Mouse (Mus musculus) cerebellum, postnatal 4 days (tissue): ENCODE measurements around the gene Klf9.

ENCODE experiments used
- DNase-seq, 2 experiments: peaks; one replicate each; pipeline ENCODE4 v3.0.0; 2022; ENCODE audit warnings: low spot score in 2 of 2, mixed read lengths in 1 of 2

The Klf9 gene

DNA sequence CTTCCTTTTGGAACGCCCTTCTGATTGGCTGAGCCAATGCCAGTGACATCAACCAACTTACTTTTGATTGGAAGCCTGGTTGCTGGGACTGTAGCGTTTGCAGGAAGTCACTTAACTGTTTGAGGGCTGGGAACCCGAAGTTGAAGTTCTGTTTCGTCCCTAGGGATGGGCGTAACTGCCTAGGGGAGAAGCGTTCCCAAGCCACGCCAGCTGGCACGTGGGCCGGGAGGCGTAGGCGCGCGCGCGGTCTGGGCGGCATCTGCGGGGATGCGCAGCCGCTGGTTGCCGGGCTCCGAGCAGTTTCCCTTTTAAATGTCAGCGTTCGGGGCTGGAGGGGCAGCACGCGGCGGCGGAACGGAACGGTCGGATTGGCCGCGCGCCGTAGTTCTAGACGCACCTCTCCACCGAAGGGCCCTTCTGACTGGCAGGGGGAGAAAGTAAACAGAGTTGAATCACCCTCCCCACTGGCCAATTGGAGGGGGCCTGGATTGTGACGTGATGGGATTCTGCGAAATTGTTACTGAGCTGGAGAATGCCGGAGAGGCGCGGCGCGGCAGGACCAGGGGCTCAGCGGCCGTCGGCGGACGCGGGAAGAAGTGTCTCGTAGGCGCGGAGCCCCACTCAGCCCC is at the start of gene Klf9:
Gene Klf9 (plus strand): TSS at position 538 of the 629 bp plus-strand sequence.
- peak; percentile 70 to 89 for DNase-seq

DNA sequence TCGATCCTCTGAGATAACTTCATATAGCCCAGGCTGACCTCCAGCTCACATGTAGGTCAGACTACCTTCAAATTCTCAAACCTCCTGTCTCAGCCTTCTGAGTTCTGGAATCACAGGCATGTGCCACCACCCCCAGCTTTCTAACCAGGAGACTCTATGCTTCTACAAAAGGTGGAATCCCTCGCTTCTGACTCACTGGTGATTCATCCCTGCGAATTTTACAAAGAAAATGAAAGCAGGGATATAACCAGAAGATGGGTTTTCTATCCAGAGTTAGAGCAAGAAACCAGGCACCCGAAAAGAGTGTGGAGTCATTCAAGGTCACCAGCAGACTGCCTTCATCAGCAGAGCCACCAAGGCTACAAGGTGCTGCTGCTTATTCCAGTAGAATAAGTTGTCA is 49.4 kb upstream of the Klf9 start:
- no peak for DNase-seq

DNA sequence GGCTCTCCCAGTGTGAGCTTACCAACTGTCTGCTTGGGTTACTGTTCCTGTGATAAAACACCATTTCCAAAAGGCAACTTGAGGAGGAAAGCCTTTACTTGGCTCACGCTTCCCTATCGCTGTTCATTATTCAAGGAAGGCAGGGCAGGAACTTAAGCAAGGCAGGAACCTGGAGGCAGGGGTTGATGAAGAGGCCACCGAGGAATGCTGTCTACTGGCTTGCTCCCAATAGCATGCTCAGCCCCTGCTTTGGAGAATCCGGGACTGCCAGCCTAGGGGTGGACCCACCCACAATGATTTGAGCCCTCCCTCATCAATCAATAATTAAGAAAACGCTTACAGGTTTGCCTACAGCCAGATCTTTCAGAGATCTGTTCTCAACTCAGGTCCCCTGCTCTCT is 47.5 kb upstream of the Klf9 start:
- DNase-seq: no peak

DNA sequence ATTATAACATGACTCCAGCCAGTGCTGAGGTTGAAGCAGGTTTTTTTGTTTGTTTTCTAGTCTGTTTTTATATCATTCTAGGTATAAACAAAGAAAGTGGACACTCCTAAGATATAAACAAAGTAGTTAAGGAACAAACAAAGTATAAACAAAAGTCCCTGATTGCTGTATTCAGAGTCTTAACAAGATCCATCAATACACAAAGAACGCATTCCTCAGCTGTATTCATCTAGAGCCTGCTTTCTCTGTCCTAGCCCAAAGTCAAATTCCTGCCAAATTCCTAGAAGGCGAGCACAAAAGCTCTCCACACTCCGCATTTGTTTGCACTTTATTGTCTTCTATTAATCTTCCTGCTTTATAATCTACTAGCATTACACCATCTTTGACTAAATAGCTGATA is 46.1 kb upstream of the Klf9 start:
- DNase-seq: no peak

DNA sequence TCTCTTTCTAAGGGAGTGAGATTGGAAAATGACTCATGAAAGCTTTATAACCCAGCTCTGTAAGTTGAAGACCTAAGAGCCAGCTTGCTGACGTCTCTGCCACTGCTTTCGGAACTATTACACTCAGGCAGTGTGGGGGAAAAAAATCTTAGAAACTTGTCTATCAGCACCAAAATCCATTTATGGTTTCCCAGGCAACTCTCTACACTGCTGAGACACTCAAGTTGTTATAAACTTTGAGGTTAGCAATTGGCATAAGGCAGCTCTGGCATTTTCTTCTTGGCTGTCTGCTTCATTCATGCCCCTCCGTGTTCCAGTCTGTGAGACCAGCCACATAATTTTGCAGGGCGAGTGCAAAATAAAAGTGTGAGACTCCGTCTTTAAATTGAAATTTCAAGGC is 34.2 kb upstream of the Klf9 start:
- no peak for DNase-seq

DNA sequence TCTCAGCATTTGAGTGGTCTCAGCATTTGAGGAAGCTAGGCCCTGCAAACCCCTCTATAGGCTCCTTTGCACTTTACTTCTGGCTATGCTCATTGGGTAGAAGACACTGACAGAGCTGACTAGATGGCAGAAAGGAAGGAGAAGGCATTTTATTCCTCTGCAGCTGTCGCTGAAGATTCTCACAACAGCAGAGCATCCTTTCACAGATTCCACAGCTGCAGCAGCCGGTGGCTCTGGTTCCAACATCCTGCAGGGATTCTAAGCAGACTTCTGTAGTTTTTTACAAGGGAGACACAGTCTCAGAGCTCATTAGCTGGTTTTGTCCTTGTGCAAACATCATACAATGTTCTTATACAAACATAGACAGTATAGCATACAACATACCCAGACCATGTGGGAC is 33.7 kb upstream of the Klf9 start:
- no peak for DNase-seq

DNA sequence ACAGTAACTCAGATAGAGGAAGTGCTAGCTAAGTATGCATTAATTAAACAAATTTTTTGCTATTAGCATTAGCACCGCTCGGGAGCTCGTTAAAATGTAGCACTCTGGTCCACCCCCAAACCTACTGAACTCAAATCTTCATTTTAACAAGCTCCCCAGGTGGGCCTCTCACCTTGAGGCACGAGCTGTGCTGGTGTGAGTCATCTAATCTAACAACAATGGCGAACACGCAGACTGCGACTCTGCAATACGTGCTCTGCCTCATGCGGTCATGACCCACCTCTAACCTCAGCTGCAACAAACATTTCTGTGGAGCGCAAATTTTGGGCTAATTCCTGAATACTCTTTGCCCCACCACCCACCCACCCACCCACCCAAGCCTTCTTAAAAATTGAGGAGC is 19.2 kb upstream of the Klf9 start:
- no peak for DNase-seq

DNA sequence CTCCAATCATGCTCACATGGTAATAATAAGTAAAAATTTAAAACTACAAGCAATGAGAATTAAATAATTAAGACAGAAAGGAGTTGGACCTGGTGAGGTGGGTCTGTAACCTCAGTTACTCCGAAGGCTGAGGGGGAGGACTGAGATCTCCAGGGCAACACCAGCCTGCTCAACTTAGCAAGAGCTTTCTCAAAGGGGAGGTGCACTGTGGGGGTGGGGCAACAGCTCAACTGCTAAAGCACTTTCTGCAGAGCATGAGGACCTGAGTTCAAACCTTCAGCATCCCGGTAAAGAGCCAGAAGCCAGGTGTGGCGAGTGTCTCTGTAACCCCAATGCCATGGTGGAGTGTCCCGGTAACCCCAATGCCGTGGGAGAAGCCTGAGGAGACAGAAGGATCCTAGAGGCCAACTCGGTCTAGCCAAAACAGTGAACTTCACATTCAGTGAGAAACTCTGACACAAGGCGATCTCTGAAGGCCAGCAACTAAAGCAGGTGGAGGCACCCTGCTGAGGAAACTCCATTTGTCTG is 16.9 kb upstream of the Klf9 start:
- no peak for DNase-seq

DNA sequence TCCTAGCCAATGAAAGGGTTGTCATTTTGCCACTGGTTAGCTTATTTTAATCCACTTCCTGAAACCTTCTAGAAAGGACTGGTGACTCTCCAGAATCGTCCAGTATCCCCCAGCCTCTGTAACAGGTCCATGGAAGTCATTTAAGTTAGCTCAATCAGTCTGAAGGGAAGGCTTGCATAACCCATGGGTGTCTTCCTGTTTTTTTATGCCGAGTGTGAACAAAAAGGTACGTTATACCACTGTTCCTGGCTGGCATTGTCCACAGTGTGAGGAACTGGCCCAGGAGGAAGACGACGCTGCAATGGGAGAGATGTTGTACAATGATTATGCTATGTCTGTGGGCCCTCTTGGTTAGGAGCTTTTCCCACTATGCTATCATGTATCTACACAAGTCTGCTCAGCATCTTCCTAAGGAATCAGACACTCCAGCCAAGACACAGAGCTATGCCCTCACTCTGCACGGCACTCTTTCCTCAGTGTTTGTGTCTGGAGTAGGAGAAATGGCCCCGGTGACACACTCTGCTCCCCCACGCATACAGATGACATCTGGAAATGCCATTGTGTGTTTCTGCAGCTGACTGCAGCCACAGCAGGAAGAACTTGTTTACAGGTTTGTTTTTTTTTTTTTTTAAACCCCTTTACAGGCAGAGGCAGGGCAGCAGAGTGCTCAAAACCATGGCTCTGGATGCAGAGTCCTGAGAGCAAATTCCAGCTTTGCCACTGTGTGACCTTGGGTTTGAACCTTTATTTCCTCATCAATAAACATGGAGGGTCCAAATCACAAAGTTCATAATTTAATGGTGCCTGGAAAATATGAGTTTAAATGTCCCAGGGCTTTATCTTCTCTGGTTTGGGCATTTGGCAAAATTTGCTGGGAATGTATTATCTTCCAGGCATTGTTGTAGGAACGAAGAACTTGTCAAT is 15.5 kb upstream of the Klf9 start:
- no peak for DNase-seq

DNA sequence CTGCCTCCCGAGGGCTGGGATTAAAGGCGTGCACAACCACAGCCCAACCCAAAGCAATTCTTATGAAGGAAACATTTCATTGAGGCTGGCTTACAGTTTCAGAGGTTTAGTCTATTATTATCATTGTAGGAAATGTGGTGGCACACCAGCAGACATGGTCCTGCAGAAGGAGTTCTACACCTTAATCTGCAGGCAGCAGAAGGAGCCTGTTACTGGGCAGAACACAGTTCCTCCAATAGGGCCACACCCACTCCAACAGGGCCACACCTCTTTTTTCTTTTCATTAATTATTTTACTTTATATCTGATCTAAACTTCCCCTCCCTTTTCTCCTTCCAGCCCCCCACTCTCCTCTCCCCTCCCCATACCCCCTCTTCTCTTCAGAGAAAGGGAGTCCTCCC is 11.1 kb upstream of the Klf9 start:
- no peak for DNase-seq

DNA sequence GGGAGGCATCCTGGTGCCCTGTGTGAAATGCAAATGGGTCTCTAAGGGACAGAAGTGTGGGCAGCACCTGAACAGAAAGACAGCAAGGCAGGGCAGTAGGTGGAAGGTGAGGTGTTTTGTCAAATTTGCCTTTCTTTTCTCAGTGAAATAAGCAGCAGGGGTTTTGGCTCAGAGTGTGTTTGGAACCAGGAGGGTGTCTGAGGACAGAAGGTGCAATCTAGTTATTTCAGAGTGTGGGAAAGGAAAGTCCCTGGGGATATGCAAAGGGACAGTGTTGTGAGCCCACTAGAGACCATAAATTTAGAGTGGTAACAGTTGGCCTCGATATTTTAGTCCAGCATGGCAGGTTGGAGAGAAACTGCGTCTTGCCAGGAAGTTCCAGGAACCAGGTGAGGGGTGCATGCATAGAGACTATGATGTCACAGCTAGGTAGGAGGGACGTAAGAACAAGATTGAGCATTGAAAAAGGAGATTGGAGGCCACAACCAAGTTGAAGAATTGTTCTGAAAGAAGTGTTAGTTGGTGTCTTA is 8.9 kb upstream of the Klf9 start:
- DNase-seq: no peak

DNA sequence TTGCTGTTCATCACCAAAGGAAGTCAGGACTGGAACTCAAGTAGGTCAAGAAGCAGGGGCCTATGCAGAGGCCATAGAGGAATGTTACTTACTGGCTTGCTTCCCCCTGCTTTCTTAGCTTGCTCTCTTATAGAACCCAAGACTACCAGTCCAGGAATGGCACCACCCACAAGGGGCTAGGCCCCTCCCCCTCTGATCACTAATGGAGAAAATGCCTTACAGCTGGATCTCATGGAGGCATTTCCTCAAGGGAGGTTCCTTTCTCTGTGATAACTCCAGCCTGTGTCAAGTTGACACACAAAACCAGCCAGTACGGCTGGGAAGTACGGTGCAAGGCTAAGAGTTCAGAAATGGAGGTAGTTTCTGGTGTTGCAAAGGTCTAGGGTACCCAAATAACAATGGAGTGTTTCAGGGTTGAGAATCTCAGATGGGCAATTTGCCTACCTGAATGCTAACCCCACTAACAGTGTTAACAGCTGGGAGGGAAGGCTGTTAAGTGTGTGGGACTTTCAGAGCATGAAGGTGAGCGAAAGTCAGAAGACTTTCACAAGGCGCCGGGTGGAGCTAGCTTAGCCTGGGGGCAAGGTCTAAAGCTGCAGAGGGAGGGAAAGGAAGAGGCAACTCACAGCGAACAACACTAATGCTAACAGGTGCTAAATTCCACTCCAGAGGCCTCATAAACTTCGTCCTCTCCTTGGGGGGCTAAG is 8.2 kb upstream of the Klf9 start:
- DNase-seq: no peak

DNA sequence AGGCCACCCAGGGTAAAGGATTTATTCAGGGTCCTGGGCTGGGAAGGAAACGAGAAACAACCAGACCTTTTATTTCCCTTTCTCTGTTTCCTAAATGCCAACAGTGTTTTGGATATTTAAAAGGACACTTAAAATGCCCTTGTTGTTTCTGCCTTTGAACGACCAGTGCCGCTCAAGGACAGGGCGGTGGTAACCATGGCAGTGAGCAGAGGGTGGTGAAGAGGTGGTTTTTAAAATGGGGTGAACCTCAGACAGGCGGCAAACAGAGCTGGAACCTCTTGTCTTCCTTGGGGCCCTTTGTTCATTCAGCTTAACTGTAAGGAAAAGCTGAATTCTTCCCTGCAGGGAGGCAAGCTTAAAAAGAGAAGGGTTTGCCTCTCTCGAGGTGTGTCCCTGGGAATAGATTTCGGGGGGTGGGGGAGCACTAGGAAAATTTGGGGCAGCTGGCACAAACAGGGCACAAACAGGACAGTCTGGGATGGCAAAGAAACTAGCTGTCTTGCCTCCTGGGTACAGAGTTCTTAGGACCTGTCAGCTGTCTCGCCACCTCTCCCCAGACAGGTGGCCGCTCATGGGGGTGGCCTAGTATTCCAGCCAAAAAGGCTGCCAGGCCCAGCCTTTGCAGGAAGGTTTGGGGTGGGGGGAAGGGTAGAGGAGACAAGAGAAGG is 7.5 kb upstream of the Klf9 start:
- no peak for DNase-seq

DNA sequence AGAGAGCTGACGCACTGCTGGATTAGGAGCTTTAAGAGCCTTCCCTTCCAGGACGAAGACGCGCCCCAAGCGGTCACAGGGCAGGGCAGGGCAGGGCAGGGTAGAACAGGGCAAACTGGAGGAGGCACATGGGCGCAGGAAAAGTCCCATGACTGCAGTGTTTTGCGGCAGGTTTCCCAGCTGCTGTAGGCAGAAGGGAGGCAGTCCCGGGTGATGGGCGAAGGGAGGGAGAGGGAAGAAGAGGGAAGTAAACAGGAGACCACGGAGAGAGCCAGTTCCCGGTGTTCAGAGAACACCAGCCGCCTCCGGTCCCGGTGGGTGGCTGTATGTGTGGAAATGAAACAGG is 7.0 kb upstream of the Klf9 start:
- DNase-seq: peak in 1 of 2 experiments; percentile 49

DNA sequence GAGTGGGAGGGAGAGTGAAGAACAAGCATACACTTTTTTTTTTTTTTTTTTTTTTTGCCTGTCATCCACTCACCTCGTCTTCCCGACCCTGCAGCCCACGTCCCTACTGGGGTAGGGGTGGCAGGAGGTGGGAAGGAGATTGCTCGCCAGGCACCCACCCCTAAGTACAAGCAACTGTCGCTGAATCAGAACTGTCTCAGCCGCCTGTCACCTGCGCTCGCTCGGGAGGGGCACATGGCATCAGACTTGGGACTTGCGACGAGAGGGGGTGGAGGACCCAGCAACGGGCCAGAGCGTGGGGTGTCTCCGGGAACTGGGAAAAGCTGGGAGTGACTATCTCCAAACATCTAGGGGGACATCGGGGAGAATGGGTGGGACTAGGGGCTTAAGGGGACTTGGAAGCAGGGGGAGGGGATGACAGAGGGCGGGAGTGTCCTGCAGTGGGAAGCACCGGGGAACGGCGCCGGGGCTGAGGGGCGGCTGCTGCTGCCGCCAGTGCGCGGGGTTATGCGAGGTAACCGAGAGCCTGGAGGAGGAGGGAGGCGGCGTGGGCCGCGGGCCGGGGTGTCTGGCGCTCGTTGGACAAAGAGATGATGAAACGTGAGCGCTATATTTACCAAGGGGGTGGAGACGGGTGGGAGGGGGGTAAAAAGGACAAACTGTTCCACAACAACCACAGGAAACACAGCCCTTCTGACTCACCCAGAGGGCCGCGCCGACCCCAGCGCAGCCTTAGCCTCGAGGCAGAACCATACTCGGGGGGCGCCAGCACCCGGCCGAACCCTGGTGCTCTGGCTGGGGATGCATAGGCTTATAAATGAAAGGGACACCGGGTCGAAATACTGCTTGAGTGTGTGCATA is 6.4 kb upstream of the Klf9 start:
- peak in 1 of 2 experiments; percentile 61 for DNase-seq

DNA sequence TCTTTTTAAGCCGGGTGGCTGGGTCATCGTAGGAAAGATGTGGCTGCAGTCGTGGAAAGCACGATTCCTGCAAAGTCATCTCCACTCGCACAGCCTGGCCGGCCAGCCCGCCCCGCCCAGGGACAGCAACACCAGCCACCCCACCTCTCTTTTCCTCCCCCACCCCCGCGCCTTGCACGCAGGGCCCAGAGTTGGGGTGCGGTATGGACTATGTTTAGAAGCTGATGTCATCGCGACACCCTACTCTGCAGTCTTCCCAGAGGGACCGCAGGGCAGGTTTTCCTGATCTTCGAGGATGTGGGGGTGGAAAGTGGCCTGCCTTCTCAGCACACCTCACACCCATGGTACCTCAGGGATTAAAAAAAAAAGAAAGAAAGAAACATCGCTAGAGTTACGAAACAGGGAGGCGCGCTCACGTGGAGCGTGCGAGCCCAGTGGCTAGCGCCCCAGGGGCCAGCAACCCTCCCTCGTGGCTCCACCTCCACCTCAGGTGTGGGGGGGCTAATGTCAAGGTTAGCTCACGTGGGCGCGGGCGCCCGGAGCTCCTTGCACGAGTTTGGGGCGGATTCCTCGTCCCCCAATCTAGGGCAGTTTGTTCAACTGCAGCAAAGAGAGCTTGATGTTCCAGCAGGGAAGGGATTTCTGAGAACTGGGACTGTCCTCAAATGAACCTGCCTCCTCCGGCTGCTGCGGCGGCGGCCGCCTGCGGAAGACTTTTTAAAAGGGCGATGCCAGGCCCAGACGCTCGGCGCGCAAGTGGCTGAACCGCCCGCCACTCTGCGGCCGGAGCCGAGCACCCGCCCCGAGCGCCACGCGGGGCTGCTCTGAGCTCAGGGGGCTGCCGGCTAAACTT is 5.5 kb upstream of the Klf9 start:
- peak; percentile 59 to 80 for DNase-seq

DNA sequence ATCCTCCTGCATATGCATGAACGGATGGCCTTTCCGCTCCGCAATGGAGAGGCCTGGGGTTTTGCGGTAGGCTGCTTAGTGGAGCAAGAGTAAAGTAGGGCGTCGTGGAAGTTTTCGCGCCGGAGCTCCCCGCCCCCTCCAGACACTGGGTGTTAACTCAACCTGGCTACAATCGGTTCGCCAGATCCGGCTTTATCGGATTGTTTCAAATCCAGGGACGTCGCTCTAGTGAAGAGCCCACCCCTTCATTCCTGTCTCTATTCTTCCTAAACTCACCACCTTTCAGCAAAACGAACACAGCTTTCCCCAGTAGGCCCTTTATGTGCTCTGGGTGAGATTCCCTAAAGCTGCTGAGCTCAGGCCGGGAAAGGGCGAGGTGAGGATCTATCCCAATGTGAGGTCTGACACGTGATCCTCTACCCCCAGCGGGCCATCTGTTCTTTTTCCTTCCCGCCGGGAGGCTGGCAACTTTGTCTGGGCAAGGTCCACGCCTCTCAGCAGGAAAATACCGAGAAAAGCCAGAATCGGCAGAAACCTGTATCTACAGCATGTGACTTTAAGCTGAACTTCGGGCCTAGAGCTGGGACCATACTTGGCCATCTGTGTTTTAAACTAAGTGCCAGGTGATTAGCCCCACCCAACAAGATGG is 4.7 kb upstream of the Klf9 start:
- peak in 1 of 2 experiments; percentile 83 for DNase-seq

DNA sequence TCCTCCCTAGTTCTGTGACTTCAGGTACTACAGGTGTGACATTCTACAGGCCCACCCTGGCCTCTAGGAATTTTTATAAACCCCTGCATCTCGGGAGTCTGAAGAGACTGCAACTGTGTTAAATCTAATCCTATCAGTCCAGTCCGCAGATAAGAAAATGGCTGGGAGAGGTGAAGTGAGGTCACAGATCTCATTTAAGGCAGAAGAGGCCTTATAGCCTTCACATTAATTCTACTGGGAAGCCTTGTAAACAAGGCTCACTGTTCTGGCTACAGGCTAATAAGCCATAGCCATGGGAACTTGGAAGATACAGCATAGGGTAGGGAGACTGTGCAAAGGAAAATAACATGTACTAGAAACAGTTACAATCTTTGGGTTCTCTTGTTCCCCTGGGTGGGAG is 3.7 kb upstream of the Klf9 start:
- no peak for DNase-seq

DNA sequence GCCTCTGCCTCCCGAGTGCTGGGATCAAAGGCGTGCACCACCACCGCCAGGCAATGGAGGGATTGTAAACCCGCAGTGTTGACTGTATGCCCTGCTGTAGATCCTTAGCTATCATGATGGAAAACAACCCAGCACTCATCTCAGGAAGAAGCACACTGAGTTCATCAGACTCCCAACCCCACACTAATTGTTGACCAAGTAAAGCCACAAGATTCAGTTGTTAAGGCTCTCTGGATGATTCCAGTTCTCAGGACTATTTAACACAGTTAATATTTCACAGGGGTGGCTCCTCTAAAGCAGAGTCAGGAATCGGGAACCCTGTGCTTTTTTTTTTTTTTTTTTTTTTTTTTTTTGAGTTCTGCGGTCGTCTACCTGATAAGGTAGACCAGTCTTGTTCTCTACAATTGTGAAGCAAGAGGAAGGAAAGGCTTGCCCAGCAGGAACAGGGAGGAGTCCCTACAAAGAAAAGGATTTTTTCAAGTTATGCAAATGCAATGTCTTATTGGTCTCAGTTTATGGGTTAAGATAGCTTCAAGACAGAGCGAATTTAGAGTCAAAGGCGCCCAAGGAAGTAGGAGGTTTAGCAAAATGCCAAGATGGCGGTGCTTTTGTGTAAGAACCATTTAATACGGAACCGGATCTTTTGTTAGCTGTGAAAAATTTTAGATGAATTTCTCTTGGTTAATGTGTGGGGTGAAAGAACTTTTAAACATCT is 1.1 kb upstream of the Klf9 start:
- no peak for DNase-seq
